Mouse (Mus musculus): ENCODE data around the gene Abcb9.
A peak's percentile ranks its signal among the peaks of the same experiment; 100 is the strongest.

The Abcb9 gene

GRCm38 (mm10) chr5:124031068-124031955 lies 64.3 kb downstream of the Abcb9 start:
- DNase-seq (ENCODE audit: low spot score) = no peak

- DNase-seq (ENCODE audit: low spot score) = no peak
Observed at GRCm38 (mm10) chr5:124030386-124031067, 65.1 kb downstream of the Abcb9 start.

- no peak for DNase-seq (ENCODE audit: low spot score)
Observed at GRCm38 (mm10) chr5:124029220-124030035, 66.2 kb downstream of the Abcb9 start.

- DNase-seq (ENCODE audit: low spot score) = no peak
Observed at GRCm38 (mm10) chr5:124028680-124029079, 66.9 kb downstream of the Abcb9 start.

- DNase-seq (ENCODE audit: low spot score) = no peak
Observed at GRCm38 (mm10) chr5:124027702-124028470, 67.7 kb downstream of the Abcb9 start.

- DNase-seq (ENCODE audit: low spot score) = no peak
Observed at GRCm38 (mm10) chr5:124026568-124026967, 69.0 kb downstream of the Abcb9 start.

GRCm38 (mm10) chr5:124025587-124026441 lies 69.8 kb downstream of the Abcb9 start:
- no peak for DNase-seq (ENCODE audit: low spot score)

GRCm38 (mm10) chr5:124025146-124025545 lies 70.5 kb downstream of the Abcb9 start:
- DNase-seq (ENCODE audit: low spot score) = no peak

GRCm38 (mm10) chr5:124024677-124025076 lies 70.9 kb downstream of the Abcb9 start:
- no peak for DNase-seq (ENCODE audit: low spot score)

- no peak for DNase-seq (ENCODE audit: low spot score)
Observed at GRCm38 (mm10) chr5:124022365-124022764, 73.2 kb downstream of the Abcb9 start.

- no peak for DNase-seq (ENCODE audit: low spot score)
Observed at GRCm38 (mm10) chr5:124021701-124022100, 73.9 kb downstream of the Abcb9 start.

- no peak for DNase-seq (ENCODE audit: low spot score)
Observed at GRCm38 (mm10) chr5:124021148-124021547, 74.5 kb downstream of the Abcb9 start.

- peak; percentile 53 for DNase-seq (ENCODE audit: low spot score)
Observed at GRCm38 (mm10) chr5:124019348-124020216, 76.0 kb downstream of the Abcb9 start.

GRCm38 (mm10) chr5:124018651-124019050 lies 76.9 kb downstream of the Abcb9 start:
- no peak for DNase-seq (ENCODE audit: low spot score)

- DNase-seq (ENCODE audit: low spot score) = no peak
Observed at GRCm38 (mm10) chr5:124017941-124018340, 77.7 kb downstream of the Abcb9 start.

GRCm38 (mm10) chr5:124016291-124016821 lies 79.2 kb downstream of the Abcb9 start:
- no peak for DNase-seq (ENCODE audit: low spot score)

GRCm38 (mm10) chr5:124015727-124016126 lies 79.9 kb downstream of the Abcb9 start:
- no peak for DNase-seq (ENCODE audit: low spot score)

GRCm38 (mm10) chr5:124014791-124015251 lies 80.8 kb downstream of the Abcb9 start:
- DNase-seq (ENCODE audit: low spot score) = no peak

- DNase-seq (ENCODE audit: low spot score) = no peak
Observed at GRCm38 (mm10) chr5:124014180-124014579, 81.4 kb downstream of the Abcb9 start.

All from ovary, postnatal 36 days (tissue).